Mouse (Mus musculus) lung, postnatal 14 days (tissue): ENCODE measurements around the gene H2-Oa.
A peak's percentile ranks its signal among the peaks of the same experiment; 100 is the strongest.

ENCODE experiments used
- DNase-seq: peaks from one replicate; pipeline ENCODE4 v3.0.0; 2021

The H2-Oa gene

GRCm38 (mm10) chr17:34102831-34103230 lies 10.7 kb downstream of the H2-Oa start:
- DNase-seq, result no peak

DNA sequence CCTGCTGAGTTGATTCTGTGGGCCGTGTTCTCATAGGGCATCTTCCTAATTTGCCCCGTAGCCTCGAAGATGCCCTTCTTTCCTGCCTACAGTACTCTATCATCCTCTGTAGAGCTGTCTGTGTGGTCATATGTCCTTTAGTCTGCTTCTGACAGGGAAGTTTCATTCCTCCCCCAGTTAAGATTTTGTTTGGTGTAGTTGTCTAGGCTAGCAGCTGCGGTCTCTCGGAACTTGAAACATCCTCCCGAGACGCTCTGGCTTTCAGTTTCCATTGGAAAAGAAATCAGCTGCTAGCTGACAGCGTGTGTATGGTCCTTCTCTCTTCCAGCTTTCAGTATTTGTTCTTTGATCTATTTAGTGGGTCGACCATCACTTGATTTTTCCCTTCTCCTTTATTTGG lies 12.7 kb downstream of the H2-Oa start:
- DNase-seq, result no peak

DNA sequence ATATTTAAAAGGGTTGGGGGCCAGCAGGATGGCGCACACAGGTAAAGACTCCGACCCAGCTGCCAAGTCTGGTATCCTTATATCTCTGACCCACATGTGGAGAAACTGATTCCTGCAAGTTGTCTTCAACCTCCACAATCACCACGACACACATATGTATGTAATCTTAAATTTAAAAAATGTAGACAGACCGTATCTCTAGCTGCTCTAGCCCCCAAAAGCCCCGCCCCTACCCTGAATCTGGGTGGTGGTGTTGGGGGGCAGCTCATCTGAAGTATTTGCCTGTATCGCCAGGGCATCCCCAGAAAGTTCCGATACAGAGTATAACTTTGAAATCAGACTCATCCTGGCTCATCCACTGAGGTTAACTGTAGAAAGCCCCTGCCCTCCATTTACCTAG lies 14.4 kb downstream of the H2-Oa start:
- DNase-seq, result no peak

- no peak for DNase-seq
Observed at GRCm38 (mm10) chr17:34107109-34107867, 15.1 kb downstream of the H2-Oa start.

- DNase-seq, result no peak
Observed at GRCm38 (mm10) chr17:34108460-34108859, 16.3 kb downstream of the H2-Oa start.

DNA sequence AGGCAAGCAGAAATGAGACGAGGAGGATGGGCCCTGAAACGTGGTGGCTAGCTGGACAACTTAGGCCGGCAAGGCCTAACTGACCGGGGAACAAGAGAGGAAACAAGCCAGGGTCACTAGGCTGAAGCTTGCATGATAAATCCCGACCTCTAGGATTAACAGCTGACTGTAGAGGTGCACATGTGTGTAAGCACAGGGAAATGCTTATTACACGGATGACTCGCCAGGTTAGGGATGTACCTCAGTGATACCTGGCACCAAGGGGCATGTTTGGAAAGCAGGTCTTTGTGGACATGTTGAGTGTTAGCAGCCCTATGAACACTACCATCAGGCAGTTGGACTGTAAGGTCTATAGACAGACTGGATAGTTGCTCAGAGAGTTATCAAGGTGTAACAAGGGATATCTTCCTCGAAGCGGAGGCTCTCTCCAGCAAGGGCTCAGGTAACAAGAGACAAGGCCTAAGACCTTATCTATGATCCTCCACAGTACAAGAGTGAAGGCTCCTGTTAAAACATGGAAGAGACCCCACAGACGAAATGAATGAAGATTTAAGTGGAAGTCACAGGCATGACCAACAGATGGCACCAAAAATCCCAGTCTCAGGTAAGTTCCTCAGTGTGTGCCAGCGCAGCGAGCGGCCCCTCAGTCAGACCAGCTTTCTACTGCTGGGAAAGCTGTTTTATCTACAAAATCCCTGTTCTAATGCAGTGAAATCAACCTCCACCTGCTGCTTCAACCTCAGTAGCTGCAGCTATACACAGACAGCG lies 17.1 kb downstream of the H2-Oa start:
- DNase-seq, result no peak

DNA sequence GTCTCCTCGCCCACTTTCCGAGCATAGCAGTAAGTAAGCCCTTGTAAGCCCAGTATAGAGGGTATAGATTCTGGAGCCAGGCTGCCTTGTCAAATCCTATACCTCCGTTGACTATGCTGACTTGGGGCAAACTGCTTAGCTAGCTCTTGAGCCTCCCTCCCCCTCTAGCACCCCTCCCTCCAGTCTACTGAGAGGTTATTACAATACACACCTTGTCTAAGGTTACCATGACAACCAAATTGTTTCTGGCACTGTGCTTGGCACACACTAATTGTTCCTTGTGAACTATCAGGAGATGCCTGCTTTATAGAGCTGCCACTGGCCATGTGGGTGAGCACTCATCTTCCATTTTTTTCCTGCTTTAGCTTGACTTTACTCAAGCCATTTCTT lies 17.7 kb downstream of the H2-Oa start:
- no peak for DNase-seq

DNA sequence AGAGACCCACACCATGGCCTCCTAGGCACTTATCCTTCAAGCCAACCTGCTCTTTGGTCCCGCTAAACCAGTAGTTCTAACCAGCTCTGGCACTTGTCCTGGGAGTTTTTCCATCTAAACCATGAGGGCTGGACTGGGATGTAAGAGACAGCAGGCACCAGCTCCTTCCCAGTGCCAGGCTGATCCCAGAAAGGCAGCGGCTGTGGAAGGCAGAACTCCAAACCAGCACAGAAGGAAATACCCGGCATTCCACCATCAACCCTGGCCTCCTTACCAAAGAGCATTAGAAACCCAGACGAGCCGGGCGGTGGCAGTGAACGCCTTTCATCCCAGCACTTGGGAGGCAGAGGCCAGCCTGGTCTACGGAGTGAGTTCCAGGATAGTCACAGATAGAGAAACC lies 18.2 kb downstream of the H2-Oa start:
- DNase-seq, result no peak

DNA sequence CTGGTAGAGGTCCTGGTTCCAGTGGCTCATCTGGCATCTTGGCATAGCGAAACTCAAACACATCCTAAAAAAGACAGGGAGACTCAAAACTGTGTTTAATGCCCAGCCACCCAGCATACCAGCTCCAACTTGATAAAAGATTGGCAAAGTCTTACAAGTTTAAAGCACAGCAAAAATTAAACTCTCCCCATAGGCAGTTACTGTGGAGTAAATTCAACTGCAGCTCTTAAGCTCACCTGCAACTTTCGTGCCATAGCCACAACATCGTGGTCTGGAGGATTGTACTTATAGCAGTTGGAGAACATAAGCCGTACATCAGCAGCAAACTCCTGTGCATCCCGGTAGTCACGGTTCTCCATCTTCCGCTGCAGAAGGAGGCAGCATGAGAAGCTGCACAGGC lies 22.0 kb downstream of the H2-Oa start:
- DNase-seq, result no peak

- DNase-seq, result no peak
Observed at GRCm38 (mm10) chr17:34116736-34117370, 24.7 kb downstream of the H2-Oa start.

DNA sequence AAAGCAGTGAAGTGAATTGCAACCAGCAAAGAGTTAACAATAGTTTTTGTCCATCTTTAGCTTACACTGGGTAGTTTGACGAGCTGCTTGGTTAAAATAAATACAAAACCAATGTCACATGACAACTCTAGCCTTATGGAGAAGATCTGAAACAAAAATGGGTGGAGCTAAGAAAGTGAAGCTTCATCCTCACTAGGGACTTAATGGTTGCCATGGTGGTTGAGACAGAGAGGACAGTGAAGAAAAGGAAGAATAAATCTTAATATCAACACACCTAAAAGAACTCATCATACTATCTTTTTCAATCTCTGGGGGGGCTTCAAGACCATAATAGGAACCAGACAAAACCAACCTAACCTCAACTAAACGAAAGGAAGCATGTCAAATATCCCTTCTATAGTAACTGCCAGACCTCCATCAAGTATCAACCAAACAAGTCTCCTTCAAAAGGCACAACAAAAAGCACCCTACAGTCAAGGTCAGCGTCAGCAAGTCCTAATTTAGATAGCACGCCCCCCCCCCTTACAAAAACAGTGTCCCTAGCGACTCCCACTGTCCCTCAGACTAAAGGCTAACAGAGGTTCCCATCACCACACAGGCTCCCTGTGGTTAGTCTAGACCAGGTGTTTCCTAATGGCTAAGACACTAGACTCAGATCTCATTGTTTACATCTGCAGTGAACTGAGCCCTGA lies 25.4 kb downstream of the H2-Oa start:
- DNase-seq, result no peak

DNA sequence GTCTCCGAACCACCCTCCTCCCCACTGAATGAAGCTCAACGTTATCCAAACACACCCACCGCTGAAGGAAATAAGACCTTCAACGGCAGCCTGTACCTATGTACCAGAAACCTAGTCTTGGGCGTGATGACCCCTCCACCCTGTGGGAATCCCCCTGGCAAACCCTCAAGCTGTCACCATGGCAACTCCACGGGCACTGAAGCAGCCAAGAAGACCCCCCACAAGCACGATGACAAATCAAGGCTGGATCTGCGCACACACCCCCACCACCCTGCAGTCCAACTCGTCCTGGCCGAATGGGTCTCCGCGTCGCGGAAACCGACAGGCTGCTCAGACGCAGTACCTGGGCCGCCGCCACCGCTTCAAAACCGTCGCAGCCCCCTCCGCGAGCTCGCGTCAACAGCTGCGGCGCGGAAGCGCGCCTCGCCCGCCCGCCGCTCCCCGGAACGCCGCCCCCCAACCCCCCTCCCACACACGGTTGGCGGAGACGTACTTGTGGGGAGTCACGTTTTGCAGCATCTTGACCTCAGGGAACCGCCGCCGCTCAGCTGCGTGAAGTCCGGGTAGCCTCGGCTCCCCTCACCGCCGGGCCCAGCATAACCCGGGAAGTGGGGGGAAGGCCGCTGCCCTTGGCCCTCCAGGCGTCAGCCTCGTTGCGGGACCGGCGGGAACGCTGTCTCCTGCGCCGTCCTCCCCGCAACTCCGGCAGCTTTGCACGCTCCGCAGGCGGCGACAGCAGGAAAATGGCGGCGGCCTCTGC lies 26.2 kb downstream of the H2-Oa start:
- peak; percentile 40 for DNase-seq

DNA sequence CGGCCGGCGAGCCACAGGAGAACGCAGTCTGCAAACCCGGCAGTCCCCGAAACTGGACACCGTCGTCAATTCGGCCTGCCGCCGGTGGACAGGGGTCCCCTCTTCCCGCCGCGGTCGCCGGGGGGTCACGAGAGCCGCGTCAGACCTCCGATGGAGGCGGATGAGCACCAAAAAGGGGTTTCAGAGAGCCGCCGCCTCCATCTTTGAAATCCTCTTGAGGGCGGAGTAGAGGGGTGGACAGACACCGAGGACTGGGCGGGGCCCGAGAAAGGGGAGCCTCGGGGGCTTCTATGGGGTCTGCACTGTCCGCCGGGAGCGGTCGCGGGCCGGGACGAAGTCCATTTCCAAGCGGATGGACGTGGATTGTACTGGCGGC lies 26.7 kb downstream of the H2-Oa start:
- DNase-seq, result no peak

- peak; percentile 97 for DNase-seq
Observed at GRCm38 (mm10) chr17:34119249-34120179, 27.4 kb downstream of the H2-Oa start, which contains the start of gene H2-DMa. Gene H2-DMa, plus strand, starts transcription at chr17:34119541.

DNA sequence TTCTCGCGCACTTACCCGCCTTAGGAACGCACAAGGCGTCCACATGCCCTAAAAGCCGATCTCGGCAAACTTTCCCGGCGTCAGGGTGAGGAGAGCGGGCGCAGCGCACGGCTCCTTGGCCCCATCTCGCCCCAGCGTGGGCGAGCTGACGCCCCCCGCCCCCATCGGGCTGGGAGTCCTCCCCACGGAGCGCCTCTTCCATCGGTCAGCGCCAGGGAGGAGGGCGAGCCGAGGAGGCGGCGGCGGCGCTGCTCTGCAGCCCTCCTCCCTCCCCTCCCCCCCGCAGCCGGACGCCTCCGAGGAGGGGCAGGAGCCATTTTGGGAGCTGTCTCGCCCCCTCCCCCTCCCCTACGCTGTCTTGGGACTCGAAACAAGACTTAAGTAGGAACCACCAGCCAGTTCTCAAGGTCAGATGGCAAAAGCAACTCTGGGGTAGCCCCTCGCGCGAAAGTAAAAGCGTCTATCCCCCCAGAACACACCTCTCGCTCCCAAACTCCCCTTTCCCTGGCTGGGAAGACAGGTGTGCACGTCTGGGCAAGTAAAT lies 28.1 kb downstream of the H2-Oa start:
- DNase-seq, result peak; percentile 92

DNA sequence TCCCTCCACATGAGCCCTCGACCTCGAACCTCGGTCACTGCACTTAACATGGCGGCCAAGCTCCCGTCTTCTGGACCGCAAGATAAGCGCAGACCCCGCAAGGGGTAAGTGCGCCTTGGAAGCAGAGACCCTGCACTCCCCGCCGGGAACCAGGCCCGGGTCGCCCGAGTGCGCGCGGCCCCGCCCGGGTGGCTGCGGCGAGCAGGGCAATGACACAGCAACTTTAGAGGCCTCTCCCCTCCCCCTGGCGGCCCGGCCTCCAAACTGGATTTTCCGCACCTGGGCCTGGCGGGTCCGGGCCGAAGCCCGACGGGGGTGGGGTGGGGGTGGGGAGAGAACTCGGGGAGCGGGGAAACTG lies 28.7 kb downstream of the H2-Oa start:
- DNase-seq, result peak; percentile 87

DNA sequence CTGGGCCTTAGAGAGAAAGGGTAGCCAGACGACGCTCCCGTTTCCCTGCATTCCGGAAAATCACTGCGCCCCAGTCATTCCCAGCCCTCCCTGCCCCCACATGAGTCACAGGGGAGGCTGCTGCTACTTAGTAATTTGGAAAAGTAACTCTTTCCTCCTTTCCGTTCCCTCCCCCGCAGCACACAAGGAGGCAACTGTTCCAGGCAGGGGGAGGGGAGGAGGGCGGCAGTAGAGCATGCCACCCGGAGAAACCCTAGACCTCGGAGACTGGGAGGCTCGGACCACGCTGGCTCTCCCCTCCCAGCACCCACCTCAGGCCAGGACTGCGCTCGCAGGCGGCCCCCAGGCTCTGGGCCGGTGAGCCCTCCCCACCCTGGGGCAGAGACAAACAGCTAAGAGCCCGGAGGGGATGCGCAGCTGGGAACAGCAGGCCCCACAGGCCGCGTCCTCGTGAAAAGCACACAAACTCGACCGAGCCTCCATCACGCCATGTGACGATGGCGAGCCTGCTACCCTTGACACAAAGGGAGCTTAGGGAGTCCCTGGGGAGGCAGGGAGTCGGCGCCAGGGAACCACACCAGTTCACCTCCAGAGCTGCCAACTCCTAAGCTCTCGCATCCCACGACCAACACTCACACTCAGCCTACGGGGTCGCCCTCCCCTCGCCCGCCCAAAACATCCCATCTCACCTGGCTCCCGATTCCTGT lies 29.2 kb downstream of the H2-Oa start:
- DNase-seq, result peak; percentile 82

DNA sequence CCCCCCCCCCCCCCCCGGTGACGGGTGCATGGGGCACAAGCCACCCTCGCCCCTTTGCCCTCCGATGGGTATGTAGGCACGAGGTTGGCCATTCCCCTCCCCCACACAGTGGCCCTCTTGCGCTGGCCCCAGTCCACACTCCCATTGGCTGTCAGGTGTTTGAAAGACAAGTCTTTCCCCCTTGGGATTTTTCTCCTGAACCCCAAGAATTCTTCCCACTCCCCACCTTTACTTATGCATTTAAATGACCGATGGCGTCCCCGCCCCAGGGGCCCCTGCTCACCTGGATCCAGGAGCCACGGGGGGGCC lies 29.7 kb downstream of the H2-Oa start:
- peak; percentile 67 for DNase-seq

DNA sequence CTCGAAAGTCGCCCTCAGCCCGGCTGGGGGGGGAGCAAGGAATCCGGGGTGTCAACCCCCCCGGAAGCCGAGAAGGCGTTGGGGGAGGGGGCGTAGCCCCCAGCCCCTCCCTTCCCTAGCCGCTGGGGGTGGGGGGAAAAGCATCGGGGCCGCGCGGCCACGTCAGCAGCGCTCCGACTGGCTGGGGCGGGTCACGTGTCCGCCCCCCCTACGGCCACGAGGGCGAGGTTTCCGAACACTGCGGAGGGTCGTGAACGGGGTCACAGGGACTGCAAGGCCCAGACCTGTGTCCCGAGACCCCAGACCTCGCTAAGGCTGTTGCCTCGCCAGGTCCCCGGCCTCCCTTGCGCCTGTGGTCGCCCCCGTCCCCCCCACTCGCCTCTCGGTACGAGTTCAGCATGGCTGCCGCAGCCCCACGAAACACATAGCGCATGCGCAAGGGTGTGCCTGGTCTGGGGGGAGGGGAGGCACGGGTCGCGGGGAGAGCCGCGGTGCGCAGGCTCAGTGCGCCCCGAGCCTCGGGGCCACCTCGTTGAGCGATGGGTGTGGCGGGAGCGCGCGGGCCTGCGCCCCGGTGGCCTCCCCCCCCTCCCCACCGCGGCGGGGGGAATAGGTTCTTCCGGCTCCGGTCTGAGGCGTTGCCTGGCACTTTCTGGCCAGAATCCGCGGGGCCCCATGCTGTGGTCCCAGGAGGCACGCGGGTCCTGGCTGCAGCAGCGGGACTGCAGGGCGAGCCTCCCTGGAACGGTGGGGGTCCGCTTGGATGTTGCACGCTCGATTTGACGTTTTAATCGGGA lies 30.2 kb downstream of the H2-Oa start, which contains the start of gene Brd2:
TSS of gene Brd2 (minus strand) at position 447 of the 797 bp plus-strand sequence.
- peak; percentile 98 for DNase-seq

GRCm38 (mm10) chr17:34123111-34123510 lies 31.0 kb downstream of the H2-Oa start:
- DNase-seq, result no peak
